16 mouse cellular contexts compared by ENCODE assay signal in the genomic region with DNA sequence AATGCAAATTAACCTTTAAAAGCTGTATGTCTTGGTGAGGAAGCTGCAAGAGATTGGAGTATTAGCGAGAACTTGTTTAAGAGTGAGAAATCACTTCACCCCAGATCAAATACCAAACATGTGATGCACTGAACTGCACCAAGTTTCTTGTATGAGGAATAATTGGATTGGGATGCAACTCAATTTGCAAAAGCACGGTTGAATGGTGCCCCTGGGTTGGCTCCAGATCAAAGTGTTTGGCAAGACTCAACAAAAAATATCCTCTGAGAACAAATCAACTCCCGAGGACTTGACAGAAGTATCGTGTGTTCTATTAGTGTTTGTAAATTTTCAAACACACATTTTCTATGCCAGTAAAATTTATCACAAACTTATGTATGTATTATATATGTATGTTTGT.
"Had no signal": no experiment of that assay in that cellular context is flagged by ENCODE, and none has a peak within 500 bp of the region (broad histone marks: within the 10 kb centered on the region; RNA-seq: fewer than 3 reads in every experiment).

No protein-coding gene starts in this region.

- H3K4me2 ChIP-seq: limb, embryonic 12.5 days; limb, embryonic 15.5 days; liver, embryonic 11.5 days; lung, embryonic 14.5 days; midbrain, embryonic 12.5 days; midbrain, embryonic 15.5 days had no signal

- ATAC-seq: liver, postnatal 0 days; lung, postnatal 0 days; midbrain, embryonic 15.5 days had no signal

- H3K4me1 ChIP-seq: limb, embryonic 12.5 days; limb, embryonic 15.5 days; midbrain, embryonic 12.5 days had no signal

- H3K9ac ChIP-seq: limb, embryonic 12.5 days; limb, embryonic 15.5 days; liver, embryonic 14.5 days; liver, postnatal 0 days; lung, embryonic 14.5 days; midbrain, embryonic 12.5 days; midbrain, embryonic 15.5 days had no signal

- H3K27me3 ChIP-seq: limb, embryonic 12.5 days; limb, embryonic 15.5 days; midbrain, embryonic 12.5 days; midbrain, embryonic 15.5 days had no signal

- H3K36me3 ChIP-seq: limb, embryonic 12.5 days; limb, embryonic 15.5 days; midbrain, embryonic 12.5 days; midbrain, embryonic 15.5 days had no signal

- DNase-seq: kidney, adult 9 months; kidney, postnatal 14 days; kidney, postnatal 4 days; layer of hippocampus, adult 9-11 months; liver, postnatal 0 days; lung, embryonic 14.5 days; thymus, adult 18-20 months; thymus, postnatal 4 days had no signal

- H3K4me3 ChIP-seq: limb, embryonic 12.5 days; limb, embryonic 15.5 days; midbrain, embryonic 12.5 days; midbrain, embryonic 15.5 days had no signal

- H3K27ac ChIP-seq: limb, embryonic 12.5 days; limb, embryonic 15.5 days; liver, embryonic 14.5 days; macrophage; midbrain, embryonic 12.5 days; midbrain, embryonic 15.5 days had no signal

- H3K9me3 ChIP-seq: limb, embryonic 12.5 days; limb, embryonic 15.5 days; midbrain, embryonic 12.5 days; midbrain, embryonic 15.5 days had no signal
